In genomic region chr17:14165332-14165876, GRCm38 (mm10) we compare ENCODE assay signal across 8 mouse cellular contexts. TPM values are rescaled to one million over a fixed set of nuclear protein-coding genes. Genes with fewer than 3 reads are reported as not detected.
DNase-seq lines count a peak whose midpoint lies in the region; ATAC-seq lines count a peak whose summit lies in the region.

No protein-coding gene starts in this region.

- no peaks in the 10 kb centered on the region for H3K36me3 ChIP-seq in heart, embryonic 13.5 days
- no peaks in the 10 kb centered on the region for H3K36me3 ChIP-seq in forebrain, embryonic 12.5 days (replicated peaks)
- H3K36me3 ChIP-seq in neural tube, embryonic 12.5 days: no peaks in the 10 kb centered on the region

- no peak overlapping the region for H3K4me3 ChIP-seq in heart, embryonic 13.5 days
- H3K4me3 ChIP-seq in forebrain, embryonic 12.5 days (replicated peaks): no peak overlapping the region
- H3K4me3 ChIP-seq in neural tube, embryonic 12.5 days: no peak overlapping the region

- WGBS in heart, embryonic 13.5 days: 7% methylated on average over 9 of the region's 10 CpGs
- under 1% methylated on average over 10 of the region's 10 CpGs for WGBS in forebrain, embryonic 12.5 days
- WGBS in neural tube, embryonic 12.5 days: 4% methylated on average over 10 of the region's 10 CpGs

- H3K4me1 ChIP-seq in heart, embryonic 13.5 days: peaks cover 57% of the 10 kb centered on the region
- H3K4me1 ChIP-seq in forebrain, embryonic 12.5 days: peaks cover 41% of the 10 kb centered on the region
- peaks cover 19% of the 10 kb centered on the region for H3K4me1 ChIP-seq in neural tube, embryonic 12.5 days

- ATAC-seq in heart, embryonic 13.5 days (ENCODE audit: extremely low read depth, insufficient number of reproducible peaks, low FRiP score, low TSS enrichment): 0 out of 2 replicates have a peak, but pooled peaks have one; percentile 10
- peak; percentile 84 for ATAC-seq in forebrain, embryonic 12.5 days (ENCODE audit: low FRiP score)
- ATAC-seq in neural tube, embryonic 12.5 days (ENCODE audit: low FRiP score, low read depth): peak; percentile 75

- peak overlapping the region; percentile 45 for H3K4me2 ChIP-seq in heart, embryonic 13.5 days
- peak overlapping the region; percentile 29 for H3K4me2 ChIP-seq in forebrain, embryonic 12.5 days
- H3K4me2 ChIP-seq in neural tube, embryonic 12.5 days (replicated peaks): peak overlapping the region; percentile 41

- H3K27me3 ChIP-seq in heart, embryonic 13.5 days (replicated peaks): peaks cover 76% of the 10 kb centered on the region
- H3K27me3 ChIP-seq in forebrain, embryonic 12.5 days: 0 out of 2 replicates have a peak, but pooled peaks cover 10% of the 10 kb centered on the region
- no peaks in the 10 kb centered on the region for H3K27me3 ChIP-seq in neural tube, embryonic 12.5 days (replicated peaks)

- DNase-seq in heart, postnatal 36 days: no peak
- peak; percentile 89 for DNase-seq in kidney, adult 11 months
- peak; percentile 55 to 67 for DNase-seq in left cerebral cortex, postnatal 10 days (ENCODE audit: extremely low spot score in 1 of 2, low spot score in 2 of 2)
- DNase-seq in spleen, adult 12 weeks (ENCODE audit: low spot score): no peak
- DNase-seq in urinary bladder, postnatal 4 days (ENCODE audit: low spot score in 2 of 2): no peak

- no peak overlapping the region for H3K9ac ChIP-seq in heart, embryonic 13.5 days
- H3K9ac ChIP-seq in forebrain, embryonic 12.5 days: no peak overlapping the region
- H3K9ac ChIP-seq in neural tube, embryonic 12.5 days: no peak overlapping the region

- no peak overlapping the region for H3K27ac ChIP-seq in heart, embryonic 13.5 days (replicated peaks)
- peak overlapping the region; percentile 70 for H3K27ac ChIP-seq in forebrain, embryonic 12.5 days
- no peak overlapping the region for H3K27ac ChIP-seq in neural tube, embryonic 12.5 days

- intact Hi-C loops in heart, postnatal 36 days (cut with DNase I): no loop called here
- intact Hi-C loops in left cerebral cortex, postnatal 10 days (cut with DNase I): no loop called here

- H3K9me3 ChIP-seq in heart, embryonic 13.5 days: no peaks in the 10 kb centered on the region
- no peaks in the 10 kb centered on the region for H3K9me3 ChIP-seq in forebrain, embryonic 12.5 days
- no peaks in the 10 kb centered on the region for H3K9me3 ChIP-seq in neural tube, embryonic 12.5 days

RNA-seq across cellular contexts. Expression of gene Dact2, which starts 38.7 kb away (rescaled TPM):
- polyA plus RNA-seq in heart, embryonic 13.5 days (2015; fragmentation: Nextera tagmentation; extraction: Ambion mirVana): 1.5 and 2.6 TPM in 2 replicates
- total RNA-seq in heart, postnatal 36 days (2021): 1 to 10 TPM; 1.0 to 1.7 TPM
- 0.50 and 1.1 TPM in 2 replicates for polyA plus RNA-seq in forebrain, embryonic 12.5 days (2016; fragmentation: Nextera tagmentation; extraction: Ambion mirVana)
- total RNA-seq in left cerebral cortex, postnatal 10 days (2021): 10 to 100 TPM; 66.0 to 66.5 TPM
- polyA plus RNA-seq in neural tube, embryonic 12.5 days (2016; fragmentation: Nextera tagmentation; extraction: Ambion mirVana): 0.64 and 0.70 TPM in 2 replicates

Comparison
In these comparisons a context has a peak if more than half of its experiments do, and no peak if none do; other contexts are left out.
1. ATAC-seq: peak in every context shown above with its lines; median percentile 84 in forebrain, embryonic 12.5 days; 75 in neural tube, embryonic 12.5 days; 10 in heart, embryonic 13.5 days.
2. DNase-seq: peak in kidney, adult 11 months (single experiment) and left cerebral cortex, postnatal 10 days (2 of 2); none in heart, postnatal 36 days (0 of 2), spleen, adult 12 weeks (single experiment) and urinary bladder, postnatal 4 days (0 of 2).
3. Peak in every context shown above with its lines, with median percentiles within 50 percentile points of each other: H3K4me2 ChIP-seq.